Mouse (Mus musculus) MEL (cell line): ENCODE measurements around the gene Plcb3. TPM values are rescaled to one million over a fixed set of nuclear protein-coding genes. Genes with fewer than 3 reads are reported as not detected.

ENCODE experiments used
- DNase-seq: peaks from one replicate; pipeline ENCODE4 v3.0.0; 2011; ENCODE audit warnings: low read depth, low spot score
- H3K27ac ChIP-seq: 2 replicates; pipeline ENCODE4 v1.5.1; 2012; ENCODE audit warnings: low read depth, mild to moderate bottlenecking, control low read depth, low read length, moderate library complexity; ENCODE audit not compliant: control insufficient read depth
- H3K27me3 ChIP-seq, 2 experiments: fragments of 150-350 bp in 1 of 2; sonication (generic) in 1 of 2; 2 replicates each; pipeline ENCODE4 v1.6.1; 2012; ENCODE audit warnings: low read length in 2 of 2, mild to moderate bottlenecking in 2 of 2, improper control_type of control experiment in 1 of 2, moderate library complexity in 1 of 2; ENCODE audit not compliant: insufficient read depth in 2 of 2, control insufficient read depth in 1 of 2
- H3K36me3 ChIP-seq, 2 experiments: 2 replicates each; pipeline ENCODE4 v1.6.1; 2012 to 2014; ENCODE audit warnings: low read length in 2 of 2, improper control_type of control experiment in 1 of 2, inconsistent platforms in 1 of 2, mild to moderate bottlenecking in 1 of 2; ENCODE audit not compliant: insufficient read depth in 2 of 2, control insufficient read depth in 1 of 2
- H3K4me1 ChIP-seq, 2 experiments: fragments of 150-350 bp in 1 of 2; sonication (generic) in 1 of 2; 2 replicates each; pipeline ENCODE4 v1.6.1; 2012; ENCODE audit warnings: low read length in 2 of 2, improper control_type of control experiment in 1 of 2, mild to moderate bottlenecking in 1 of 2; ENCODE audit not compliant: insufficient read depth in 2 of 2, control insufficient read depth in 1 of 2
- H3K4me3 ChIP-seq, 2 experiments: fragments of 150-350 bp in 1 of 2; sonication (generic) in 1 of 2; 2 replicates each; pipeline ENCODE4 v1.5.1; 2012; ENCODE audit warnings: low read depth in 2 of 2, low read length in 2 of 2, mild to moderate bottlenecking in 2 of 2, moderate library complexity in 2 of 2, control low read depth in 1 of 2, improper control_type of control experiment in 1 of 2; ENCODE audit not compliant: control insufficient read depth in 1 of 2, insufficient read depth in 1 of 2
- H3K79me2 ChIP-seq: 2 replicates; pipeline ENCODE4 v1.6.1; 2012; ENCODE audit warnings: mild to moderate bottlenecking, low read length, moderate library complexity; ENCODE audit not compliant: control insufficient read depth, poor library complexity, insufficient read depth
- H3K9ac ChIP-seq: 2 replicates; pipeline ENCODE4 v1.6.1; 2012; ENCODE audit warnings: low read depth, mild to moderate bottlenecking, control low read depth, low read length, moderate library complexity; ENCODE audit not compliant: control insufficient read depth, poor library complexity, severe bottlenecking
- H3K9me3 ChIP-seq: fragments of 150-350 bp; sonication (generic); replicated peaks from 2 replicates; pipeline ENCODE4 v1.6.1; 2012; ENCODE audit warnings: mild to moderate bottlenecking, low read length, improper control_type of control experiment, moderate library complexity; ENCODE audit not compliant: insufficient read depth
- BHLHE40 ChIP-seq: IDR thresholded peaks from 2 replicates; pipeline ENCODE4 v1.6.1; 2012; ENCODE audit warnings: low read depth, mild to moderate bottlenecking, inconsistent platforms, low read length, improper control_type of control experiment, borderline replicate concordance
- CHD1 ChIP-seq: IDR thresholded peaks from 2 replicates; pipeline ENCODE4 v1.6.1; 2012; ENCODE audit warnings: low read depth, mild to moderate bottlenecking, inconsistent platforms, low read length, improper control_type of control experiment
- CTCF ChIP-seq, 3 experiments: IDR thresholded peaks in 2 of 3; conservative IDR thresholded peaks in 1 of 3; 2 replicates each; pipeline ENCODE4 v1.5.1; 2011 to 2012; ENCODE audit warnings: low read length in 3 of 3, low read depth in 2 of 3, mild to moderate bottlenecking in 2 of 3, improper control_type of control experiment in 1 of 3, inconsistent platforms in 1 of 3, mixed read lengths in 1 of 3, moderate library complexity in 1 of 3; ENCODE audit not compliant: control insufficient read depth in 1 of 3, insufficient read depth in 1 of 3, poor library complexity in 1 of 3, severe bottlenecking in 1 of 3
- E2F4 ChIP-seq: IDR thresholded peaks from 2 replicates; pipeline ENCODE4 v1.6.1; 2011; ENCODE audit warnings: low read depth, low read length, improper control_type of control experiment, borderline replicate concordance
- EP300 ChIP-seq, 2 experiments: IDR thresholded peaks; 2 replicates each; pipeline ENCODE4 v1.6.1; 2011; ENCODE audit warnings: improper control_type of control experiment in 2 of 2, low read length in 2 of 2, low read depth in 1 of 2, mild to moderate bottlenecking in 1 of 2
- HCFC1 ChIP-seq: IDR thresholded peaks from 2 replicates; pipeline ENCODE4 v1.6.1; 2012; ENCODE audit warnings: low read depth, mild to moderate bottlenecking, inconsistent platforms, low read length, improper control_type of control experiment, moderate library complexity
- JUND ChIP-seq: IDR thresholded peaks from 2 replicates; pipeline ENCODE4 v1.6.1; 2011; ENCODE audit warnings: low read depth, mild to moderate bottlenecking, improper control_type of control experiment, low read length
- KAT2A ChIP-seq: conservative IDR thresholded peaks from 2 replicates; pipeline ENCODE4 v1.6.1; 2012; ENCODE audit warnings: low read depth, low read length, improper control_type of control experiment, inconsistent platforms
- MAFK ChIP-seq: IDR thresholded peaks from 2 replicates; pipeline ENCODE4 v1.6.1; 2011; ENCODE audit warnings: low read depth, mild to moderate bottlenecking, low read length, improper control_type of control experiment, borderline replicate concordance
- MEF2A ChIP-seq: IDR thresholded peaks from 2 replicates; pipeline ENCODE4 v1.6.1; 2014; ENCODE audit warnings: low read depth, mild to moderate bottlenecking, inconsistent platforms, low read length, improper control_type of control experiment; ENCODE audit not compliant: poor library complexity, insufficient replicate concordance, severe bottlenecking; ENCODE audit errors: extremely low read depth
- MXI1 ChIP-seq: IDR thresholded peaks from 2 replicates; pipeline ENCODE4 v1.6.1; 2011; ENCODE audit warnings: mild to moderate bottlenecking, low read depth, low read length, improper control_type of control experiment
- MYC ChIP-seq: IDR thresholded peaks from 2 replicates; pipeline ENCODE4 v1.6.1; 2011; ENCODE audit warnings: low read depth, mild to moderate bottlenecking, low read length, improper control_type of control experiment, moderate library complexity
- NELFE ChIP-seq: IDR thresholded peaks from 2 replicates; pipeline ENCODE4 v1.6.1; 2011; ENCODE audit warnings: low read depth, low read length, improper control_type of control experiment
- POLR2AphosphoS2 ChIP-seq: IDR thresholded peaks from 2 replicates; pipeline ENCODE4 v1.6.1; 2011; ENCODE audit warnings: low read length, improper control_type of control experiment
- RAD21 ChIP-seq: IDR thresholded peaks from 2 replicates; pipeline ENCODE4 v1.6.1; 2011; ENCODE audit warnings: mild to moderate bottlenecking, low read depth, low read length, improper control_type of control experiment
- SIN3A ChIP-seq: IDR thresholded peaks from 2 replicates; pipeline ENCODE4 v1.6.1; 2012; ENCODE audit warnings: low read length, improper control_type of control experiment, inconsistent platforms
- TBP ChIP-seq: IDR thresholded peaks from 2 replicates; pipeline ENCODE4 v1.8.0; 2011; ENCODE audit warnings: low read depth, low read length, improper control_type of control experiment
- ZNF384 ChIP-seq: IDR thresholded peaks from 2 replicates; pipeline ENCODE4 v1.6.1; 2012; ENCODE audit warnings: low read depth, mild to moderate bottlenecking, inconsistent platforms, low read length, improper control_type of control experiment
- polyA plus RNA-seq, 2 experiments: library from polyadenylated mRNA; stranded (reverse) in 1 of 2; unstranded in 1 of 2; fragments of >175 nt in 1 of 2; fragments of >200 nt in 1 of 2; gene quantifications; 2 replicates each; pipeline versions ENCODE4 v1.2.1 to v1.2.4; 2012; ENCODE audit warnings: low replicate concordance in 2 of 2, low read depth in 1 of 2; ENCODE audit not compliant: insufficient read length in 2 of 2, insufficient read depth in 1 of 2, missing spikeins in 1 of 2
- total RNA-seq: library from RNA; depleted of rRNA; stranded (reverse); fragments of 300-350 nt; gene quantifications from 2 replicates; pipeline ENCODE4 v1.2.3, GENCODE M21; 2012

Gene Plcb3
- total and polyA plus RNA-seq, 3 experiments = 12.6 to 30.8 TPM; not detected in 1

- Histone ChIP-seq H3K4me1 (peaks cover 0 to 8% of the 10 kb centered on the region in 2 experiments; a peak in 2 of 4 replicates), H3K4me3 (no peak overlapping the region), H3K27me3 (no peaks in the 10 kb centered on the region), H3K9me3 (no peaks in the 10 kb centered on the region), H3K36me3 (peaks cover 0 to 5% of the 10 kb centered on the region in 2 experiments; a peak in 2 of 4 replicates), H3K9ac (no peak overlapping the region)
- DNase-seq = no peak
- TF ChIP-seq MXI1 = no peak
- no peak for TF ChIP-seq BHLHE40
- TF ChIP-seq KAT2A = no peak
- TF ChIP-seq MEF2A = no peak
- no peak for TF ChIP-seq RAD21
- no peak for TF ChIP-seq TBP
- TF ChIP-seq CHD1 = no peak
- TF ChIP-seq E2F4 = no peak
- TF ChIP-seq SIN3A = no peak
- TF ChIP-seq JUND = no peak
- TF ChIP-seq, all 39 proteins: peak for 0
- no peak overlapping the region for H3K27ac ChIP-seq
- H3K79me2 ChIP-seq = peaks cover 22% of the 10 kb centered on the region
These were observed 70.6 kb downstream of the Plcb3 start for GRCm38 (mm10) chr19:6905498-6906159.

- Histone ChIP-seq H3K79me2 (peaks cover 20% of the 10 kb centered on the region), H3K4me1 (peaks cover 0 to 8% of the 10 kb centered on the region in 2 experiments; a peak in 2 of 4 replicates), H3K27me3 (no peaks in the 10 kb centered on the region), H3K9ac (no peak overlapping the region), H3K9me3 (no peaks in the 10 kb centered on the region), H3K27ac (no peak overlapping the region), H3K4me3 (no peak overlapping the region), H3K36me3 (peaks cover 0 to 5% of the 10 kb centered on the region in 2 experiments; a peak in 2 of 4 replicates)
- no peak for TF ChIP-seq MYC
- TF ChIP-seq EP300 (IDR thresholded peaks at IDR 0.05; ENCODE audit: low read depth in 1 of 2, low read length in 2 of 2) = no peak
- TF ChIP-seq CTCF (IDR thresholded peaks at IDR 0.05 in 2 of 3, conservative IDR thresholded peaks at IDR 0.05 in 1 of 3; ENCODE audit: control insufficient read depth in 1 of 3, insufficient read depth in 1 of 3, low read depth in 2 of 3, low read length in 3 of 3, poor library complexity in 1 of 3, severe bottlenecking in 1 of 3) = no peak
- no peak for TF ChIP-seq NELFE
- no peak for TF ChIP-seq ZNF384
- no peak for TF ChIP-seq HCFC1
- TF ChIP-seq MAFK = no peak
- TF ChIP-seq POLR2AphosphoS2 = no peak
- no peak for DNase-seq
These were observed 71.4 kb downstream of the Plcb3 start for GRCm38 (mm10) chr19:6904846-6905245.
